Mouse (Mus musculus): ENCODE measurements around the gene Srsf6. TPM values are rescaled to one million over a fixed set of nuclear protein-coding genes. Genes with fewer than 3 reads are reported as not detected.

Srsf6 gene
- polyA plus RNA-seq, 1 experiment: 64.6 TPM

DNA sequence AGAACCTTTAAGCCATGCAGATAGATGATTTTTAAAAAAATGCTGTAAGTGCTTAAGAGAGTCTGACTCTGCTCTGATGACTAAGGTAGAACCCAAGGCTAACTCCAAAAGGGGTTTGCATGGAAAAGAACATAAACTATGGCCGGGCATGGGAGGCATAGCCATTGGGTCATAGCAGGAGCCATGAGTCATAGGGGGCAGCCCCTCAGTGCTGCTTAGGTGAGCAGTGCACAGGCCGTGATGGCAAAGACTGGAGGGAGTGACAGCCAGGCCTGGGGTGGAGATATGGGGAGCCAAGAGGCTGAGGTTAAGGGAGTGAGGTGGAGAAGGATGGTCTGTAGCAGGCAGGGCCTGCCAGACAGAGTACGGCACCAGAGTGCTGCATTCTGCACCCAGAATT, 37.8 kb downstream of the Srsf6 start:
- no peak overlapping the region for H3K27ac ChIP-seq (ENCODE audit: insufficient read depth, low read depth, low read length)
- H3K27me3 ChIP-seq (replicated peaks; ENCODE audit: control insufficient read depth, insufficient read depth, low read length): no peaks in the 10 kb centered on the region
- WGBS: 72% methylated on average over 3 of the region's 3 CpGs
- TF ChIP-seq CTCF (conservative IDR thresholded peaks at IDR 0.05; ENCODE audit: insufficient read depth, insufficient read length, low read depth, low read length) (no peak), POLR2A (IDR thresholded peaks at IDR 0.05; ENCODE audit: low read depth, low read length) (no peak)
- DNase-seq: no peak
- H3K36me3 ChIP-seq (ENCODE audit: control insufficient read depth, insufficient read depth, low read length): no peaks in the 10 kb centered on the region
- no peak overlapping the region for H3K4me3 ChIP-seq (ENCODE audit: insufficient read depth, low read depth, low read length)
- 0 out of 2 replicates have a peak, but pooled peaks cover 5% of the 10 kb centered on the region for H3K4me1 ChIP-seq (ENCODE audit: control insufficient read depth, insufficient read depth, low read length)

- no peak for TF ChIP-seq POLR2A (IDR thresholded peaks at IDR 0.05; ENCODE audit: low read depth, low read length)
- TF ChIP-seq CTCF (conservative IDR thresholded peaks at IDR 0.05; ENCODE audit: insufficient read depth, insufficient read length, low read depth, low read length): no peak
- no peak for DNase-seq
- Histone ChIP-seq H3K27ac (ENCODE audit: insufficient read depth, low read depth, low read length) (no peak overlapping the region), H3K4me3 (ENCODE audit: insufficient read depth, low read depth, low read length) (no peak overlapping the region), H3K4me1 (ENCODE audit: control insufficient read depth, insufficient read depth, low read length) (peaks cover 5% of the 10 kb centered on the region), H3K27me3 (replicated peaks; ENCODE audit: control insufficient read depth, insufficient read depth, low read length) (no peaks in the 10 kb centered on the region), H3K36me3 (ENCODE audit: control insufficient read depth, insufficient read depth, low read length) (no peaks in the 10 kb centered on the region)
- WGBS: 90% methylated on average over 6 of the region's 6 CpGs
Measured at GRCm38 (mm10) chr2:162970896-162971295, 39.6 kb downstream of the Srsf6 start.

- no peak overlapping the region for H3K27ac ChIP-seq (ENCODE audit: insufficient read depth, low read depth, low read length)
- H3K27me3 ChIP-seq (replicated peaks; ENCODE audit: control insufficient read depth, insufficient read depth, low read length): no peaks in the 10 kb centered on the region
- no peak overlapping the region for H3K4me3 ChIP-seq (ENCODE audit: insufficient read depth, low read depth, low read length)
- TF ChIP-seq CTCF (conservative IDR thresholded peaks at IDR 0.05; ENCODE audit: insufficient read depth, insufficient read length, low read depth, low read length): no peak
- TF ChIP-seq POLR2A (IDR thresholded peaks at IDR 0.05; ENCODE audit: low read depth, low read length): no peak
- 35% methylated on average over 7 of the region's 7 CpGs for WGBS
- H3K36me3 ChIP-seq (ENCODE audit: control insufficient read depth, insufficient read depth, low read length): no peaks in the 10 kb centered on the region
- peak; percentile 71 for DNase-seq
- peaks cover 5% of the 10 kb centered on the region for H3K4me1 ChIP-seq (ENCODE audit: control insufficient read depth, insufficient read depth, low read length)
Measured at GRCm38 (mm10) chr2:162972752-162973151, 41.4 kb downstream of the Srsf6 start.

DNA sequence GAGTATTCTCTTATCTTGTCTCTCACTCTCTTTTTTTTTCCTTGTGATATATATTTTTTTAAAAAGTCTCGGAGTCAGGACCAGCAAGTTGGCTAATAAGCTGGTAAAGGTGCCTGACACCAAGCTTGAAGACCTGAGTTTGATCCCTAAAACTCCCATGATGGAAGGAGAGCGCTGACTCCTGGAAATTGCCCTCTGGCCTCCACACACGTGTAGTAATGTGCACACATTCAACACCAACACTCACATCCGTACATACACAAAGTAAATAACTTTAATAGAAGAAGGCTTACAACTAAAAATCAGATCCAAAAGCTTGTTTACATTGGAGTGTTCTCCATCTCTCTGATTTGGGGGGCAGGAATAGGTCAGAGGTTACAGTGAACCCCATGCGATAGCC, 41.9 kb downstream of the Srsf6 start:
- WGBS: 72% methylated on average over 5 of the region's 5 CpGs
- peaks cover 5% of the 10 kb centered on the region for H3K4me1 ChIP-seq (ENCODE audit: control insufficient read depth, insufficient read depth, low read length)
- no peak overlapping the region for H3K4me3 ChIP-seq (ENCODE audit: insufficient read depth, low read depth, low read length)
- TF ChIP-seq CTCF (conservative IDR thresholded peaks at IDR 0.05; ENCODE audit: insufficient read depth, insufficient read length, low read depth, low read length) (no peak), POLR2A (IDR thresholded peaks at IDR 0.05; ENCODE audit: low read depth, low read length) (no peak)
- H3K27me3 ChIP-seq (replicated peaks; ENCODE audit: control insufficient read depth, insufficient read depth, low read length): no peaks in the 10 kb centered on the region
- H3K27ac ChIP-seq (ENCODE audit: insufficient read depth, low read depth, low read length): no peak overlapping the region
- DNase-seq: no peak
- H3K36me3 ChIP-seq (ENCODE audit: control insufficient read depth, insufficient read depth, low read length): no peaks in the 10 kb centered on the region

DNA sequence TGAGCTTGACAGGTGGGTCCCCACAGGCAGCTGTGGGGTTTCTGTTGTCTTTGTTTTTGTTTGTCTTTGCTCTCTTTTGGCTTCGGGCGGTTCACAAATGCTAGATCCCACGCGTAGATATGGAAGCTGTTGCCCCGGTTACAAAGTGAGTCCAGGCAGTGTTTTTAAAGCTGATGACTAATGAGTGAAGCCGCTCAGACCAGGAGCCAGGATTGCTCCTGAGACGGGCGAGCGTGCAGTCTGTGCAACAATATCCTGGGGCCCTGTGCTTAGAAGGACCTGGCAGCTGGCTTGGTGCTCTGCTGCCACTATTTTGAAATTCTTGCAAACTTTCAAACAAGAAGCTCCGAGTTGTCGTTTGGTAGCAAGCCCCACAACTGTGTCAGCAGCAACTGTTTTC, 42.3 kb downstream of the Srsf6 start:
- Histone ChIP-seq H3K4me3 (ENCODE audit: insufficient read depth, low read depth, low read length) (no peak overlapping the region), H3K27ac (ENCODE audit: insufficient read depth, low read depth, low read length) (no peak overlapping the region), H3K4me1 (ENCODE audit: control insufficient read depth, insufficient read depth, low read length) (peaks cover 5% of the 10 kb centered on the region), H3K36me3 (ENCODE audit: control insufficient read depth, insufficient read depth, low read length) (no peaks in the 10 kb centered on the region), H3K27me3 (replicated peaks; ENCODE audit: control insufficient read depth, insufficient read depth, low read length) (no peaks in the 10 kb centered on the region)
- TF ChIP-seq CTCF (conservative IDR thresholded peaks at IDR 0.05; ENCODE audit: insufficient read depth, insufficient read length, low read depth, low read length) (no peak), POLR2A (IDR thresholded peaks at IDR 0.05; ENCODE audit: low read depth, low read length) (no peak)
- WGBS: 42% methylated on average over 11 of the region's 11 CpGs
- no peak for DNase-seq

DNA sequence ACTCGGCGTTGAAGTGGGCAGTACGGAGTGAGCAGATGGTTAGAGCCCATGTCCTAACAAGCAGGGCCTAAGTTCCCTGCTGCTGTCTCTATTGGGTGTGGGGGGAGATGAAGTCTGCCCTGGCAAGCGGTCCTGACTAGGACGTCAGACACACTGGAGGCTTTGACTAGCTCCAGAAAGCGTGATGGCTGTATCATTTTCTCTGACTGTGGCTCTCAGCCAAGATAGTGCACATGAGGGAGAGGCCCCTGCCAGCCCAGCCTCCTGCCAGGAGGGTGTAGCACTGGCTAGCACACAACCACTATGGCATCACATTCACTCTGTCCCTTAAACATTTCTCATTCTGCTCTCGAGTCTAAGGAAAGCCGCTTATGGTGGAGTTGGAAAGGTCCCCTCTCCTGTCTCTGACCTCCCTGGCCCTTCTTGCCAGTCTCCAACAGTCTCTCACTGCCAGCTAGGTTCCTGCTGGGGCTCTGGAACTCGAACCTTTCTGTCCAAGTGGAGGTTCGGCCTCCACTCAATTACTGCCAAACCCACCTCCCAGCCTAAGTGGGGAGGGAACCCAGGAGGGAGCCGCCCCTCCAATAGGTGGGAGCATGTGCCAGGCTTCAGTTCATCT, 43.9 kb downstream of the Srsf6 start:
- Histone ChIP-seq H3K4me3 (ENCODE audit: insufficient read depth, low read depth, low read length) (no peak overlapping the region), H3K27ac (ENCODE audit: insufficient read depth, low read depth, low read length) (peak overlapping the region; percentile 8; the same call in 1 of the 2 replicates), H3K4me1 (ENCODE audit: control insufficient read depth, insufficient read depth, low read length) (peaks cover 5% of the 10 kb centered on the region), H3K27me3 (replicated peaks; ENCODE audit: control insufficient read depth, insufficient read depth, low read length) (no peaks in the 10 kb centered on the region), H3K36me3 (ENCODE audit: control insufficient read depth, insufficient read depth, low read length) (no peaks in the 10 kb centered on the region)
- WGBS: 68% methylated on average over 11 of the region's 11 CpGs
- TF ChIP-seq CTCF (conservative IDR thresholded peaks at IDR 0.05; ENCODE audit: insufficient read depth, insufficient read length, low read depth, low read length) (no peak), POLR2A (IDR thresholded peaks at IDR 0.05; ENCODE audit: low read depth, low read length) (no peak)
- no peak for DNase-seq

DNA sequence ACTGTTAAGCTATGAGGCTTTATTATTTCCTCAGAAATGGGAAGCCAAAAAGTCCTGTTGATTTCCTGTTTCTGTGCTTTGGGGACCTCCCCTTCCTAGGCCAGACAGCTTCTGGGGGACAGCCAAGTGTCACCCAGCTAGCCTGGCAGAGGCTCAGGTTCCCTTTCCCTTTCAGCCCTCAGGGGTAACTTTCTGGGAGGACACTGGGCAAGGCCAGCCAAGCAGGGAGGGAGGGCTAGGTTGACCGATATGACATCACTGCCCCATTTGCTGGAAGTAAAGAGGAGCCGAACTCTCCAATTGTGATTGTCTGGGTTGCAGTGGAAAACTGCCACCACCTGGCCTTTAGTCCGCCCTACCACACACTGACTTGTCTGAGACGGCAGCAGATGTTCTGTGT, 44.7 kb downstream of the Srsf6 start:
- H3K27me3 ChIP-seq (replicated peaks; ENCODE audit: control insufficient read depth, insufficient read depth, low read length): no peaks in the 10 kb centered on the region
- DNase-seq: peak; percentile 84
- H3K27ac ChIP-seq (ENCODE audit: insufficient read depth, low read depth, low read length): peak overlapping the region; percentile 27; the same call in 1 of the 2 replicates
- H3K36me3 ChIP-seq (ENCODE audit: control insufficient read depth, insufficient read depth, low read length): no peaks in the 10 kb centered on the region
- peaks cover 7% of the 10 kb centered on the region for H3K4me1 ChIP-seq (ENCODE audit: control insufficient read depth, insufficient read depth, low read length)
- H3K4me3 ChIP-seq (ENCODE audit: insufficient read depth, low read depth, low read length): no peak overlapping the region
- WGBS: 50% methylated on average over 4 of the region's 4 CpGs
- no peak for TF ChIP-seq CTCF (conservative IDR thresholded peaks at IDR 0.05; ENCODE audit: insufficient read depth, insufficient read length, low read depth, low read length)
- TF ChIP-seq POLR2A (IDR thresholded peaks at IDR 0.05; ENCODE audit: low read depth, low read length): no peak

All from kidney, adult 2 months (tissue).